Mouse (Mus musculus) hindbrain, embryonic 16.5 days (tissue): ENCODE results near the gene Plscr5. TPM values are rescaled to one million over a fixed set of nuclear protein-coding genes. Genes with fewer than 3 reads are reported as not detected.

ENCODE experiments used
- ATAC-seq: fragments of 200-750 bp; cut with Nextera tagmentation; 2 replicates; pipeline ENCODE4 v1.8.0; 2017; ENCODE audit warnings: moderate TSS enrichment, moderate library complexity
- H3K27ac ChIP-seq: fragments of 300-500 bp; sonication (generic); 2 replicates; pipeline ENCODE4 v1.5.1; 2014; ENCODE audit warnings: low read depth, mild to moderate bottlenecking, control low read depth, low read length, moderate library complexity
- H3K27me3 ChIP-seq: fragments of 300-500 bp; sonication (generic); replicated peaks from 2 replicates; pipeline ENCODE4 v1.6.1; 2014; ENCODE audit warnings: low read length; ENCODE audit not compliant: control insufficient read depth, insufficient read depth
- H3K36me3 ChIP-seq: fragments of 300-500 bp; sonication (generic); 2 replicates; pipeline ENCODE4 v1.6.1; 2014; ENCODE audit warnings: mild to moderate bottlenecking, low read length, moderate library complexity, mixed read lengths; ENCODE audit not compliant: control insufficient read depth, insufficient read depth
- H3K4me1 ChIP-seq: fragments of 300-500 bp; sonication (generic); 2 replicates; pipeline ENCODE4 v1.6.1; 2014; ENCODE audit warnings: low read depth, low read length; ENCODE audit not compliant: control insufficient read depth, insufficient read depth
- H3K4me2 ChIP-seq: fragments of 300-500 bp; sonication (generic); 2 replicates; pipeline ENCODE4 v1.6.1; 2014; ENCODE audit warnings: mild to moderate bottlenecking, low read length, control low read depth, moderate library complexity
- H3K4me3 ChIP-seq: fragments of 300-500 bp; sonication (generic); 2 replicates; pipeline ENCODE4 v1.5.1; 2014; ENCODE audit warnings: mild to moderate bottlenecking, low read length, control low read depth, moderate library complexity
- H3K9ac ChIP-seq: fragments of 300-500 bp; sonication (generic); 2 replicates; pipeline ENCODE4 v1.6.1; 2014; ENCODE audit warnings: low read depth, mild to moderate bottlenecking, control low read depth, low read length, moderate library complexity
- H3K9me3 ChIP-seq: fragments of 300-500 bp; sonication (generic); 2 replicates; pipeline ENCODE4 v1.6.1; 2014; ENCODE audit warnings: mild to moderate bottlenecking, low read length, moderate library complexity; ENCODE audit not compliant: control insufficient read depth
- WGBS: fragments of 180-500 bp; shearing (Covaris S2); extraction: QIAGEN DNeasy Blood & Tissue Kit; methylation state at CpG from one replicate; pipeline ENCODE4 v1.1.7; 2014; 5-methylcytosine and 5-hydroxymethylcytosine counted together
- polyA plus RNA-seq: library from polyadenylated mRNA; unstranded; fragments of >200 nt; fragmentation: Nextera tagmentation; extraction: Ambion mirVana; gene quantifications from 2 replicates; pipeline ENCODE4 v1.2.1, GENCODE M21; 2015

Gene Plscr5
- polyA plus RNA-seq, 1 experiment from 2014 or later: 0.55 TPM

DNA sequence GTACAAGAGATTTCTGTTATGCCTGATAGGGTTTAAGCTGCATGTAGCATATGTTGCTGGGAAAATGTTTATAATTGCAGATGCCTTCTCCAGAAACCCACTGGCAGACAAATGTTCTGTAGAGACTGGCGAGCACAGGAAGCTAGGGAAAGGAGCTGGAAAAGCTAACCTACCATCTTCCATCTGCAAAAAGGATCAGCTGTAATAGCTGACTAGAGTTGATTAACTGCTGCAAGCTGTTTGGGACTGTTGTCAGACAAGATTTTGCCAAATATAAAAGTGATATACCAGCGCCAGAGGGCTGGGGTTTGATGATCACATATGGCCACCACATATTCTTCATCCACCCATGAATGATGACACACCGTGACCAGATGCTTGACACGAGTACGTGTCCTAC is 6.8 kb downstream of the Plscr5 start:
- ATAC-seq: peak; percentile 64
- Histone ChIP-seq H3K4me1 (no peaks in the 10 kb centered on the region), H3K9me3 (no peaks in the 10 kb centered on the region), H3K36me3 (no peaks in the 10 kb centered on the region), H3K9ac (no peak overlapping the region), H3K27me3 (no peaks in the 10 kb centered on the region), H3K4me2 (no peak overlapping the region), H3K4me3 (no peak overlapping the region), H3K27ac (no peak overlapping the region)
- 67% methylated on average over 5 of the region's 5 CpGs for WGBS

DNA sequence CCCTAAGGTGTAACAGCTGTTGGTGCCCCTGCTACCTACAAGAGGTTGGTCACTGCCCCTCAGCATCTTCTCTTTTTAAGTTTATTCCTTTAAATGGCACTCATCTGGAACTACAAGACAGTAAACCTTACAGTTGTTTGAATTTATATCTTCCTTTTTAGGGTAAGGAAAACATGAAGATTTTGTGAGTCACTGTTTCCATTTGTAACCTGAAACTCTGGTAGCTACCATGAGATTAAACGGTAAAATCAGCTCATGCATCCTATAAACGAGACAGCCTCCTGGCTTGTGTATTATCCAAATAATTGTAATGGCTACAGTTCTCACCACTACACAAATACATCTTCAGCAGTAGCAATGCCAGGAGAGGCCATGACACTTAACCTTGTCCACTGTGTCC is 11.7 kb downstream of the Plscr5 start:
- no peak overlapping the region for H3K4me2 ChIP-seq
- no peaks in the 10 kb centered on the region for H3K36me3 ChIP-seq
- ATAC-seq: no peak
- no peak overlapping the region for H3K4me3 ChIP-seq
- no peaks in the 10 kb centered on the region for H3K27me3 ChIP-seq
- H3K9ac ChIP-seq: no peak overlapping the region
- H3K4me1 ChIP-seq: no peaks in the 10 kb centered on the region
- 82% methylated on average over 2 of the region's 2 CpGs for WGBS
- H3K9me3 ChIP-seq: no peaks in the 10 kb centered on the region
- no peak overlapping the region for H3K27ac ChIP-seq

DNA sequence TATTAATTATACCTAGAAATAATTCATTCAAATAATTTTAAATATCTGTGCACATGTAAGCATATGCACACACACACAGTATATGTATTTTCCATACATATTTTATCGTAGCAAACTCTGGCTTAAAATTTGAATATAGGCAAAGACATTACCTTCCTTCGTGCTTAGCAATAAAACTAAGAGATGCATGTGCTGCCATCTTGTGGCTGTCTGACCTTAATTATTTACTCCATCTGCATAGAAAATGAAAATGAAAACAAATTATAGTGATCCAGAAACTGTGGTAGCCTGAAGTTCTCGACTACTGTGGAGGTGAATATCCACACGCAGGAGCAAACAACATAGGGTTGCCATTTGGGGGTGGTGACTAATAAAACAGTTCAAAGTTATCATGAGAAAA is 14.6 kb downstream of the Plscr5 start:
- ATAC-seq: no peak
- Histone ChIP-seq H3K9ac (no peak overlapping the region), H3K27ac (no peak overlapping the region), H3K27me3 (no peaks in the 10 kb centered on the region), H3K36me3 (no peaks in the 10 kb centered on the region), H3K4me2 (no peak overlapping the region), H3K9me3 (no peaks in the 10 kb centered on the region), H3K4me1 (no peaks in the 10 kb centered on the region), H3K4me3 (no peak overlapping the region)
- WGBS: 40% methylated on average over 4 of the region's 4 CpGs

DNA sequence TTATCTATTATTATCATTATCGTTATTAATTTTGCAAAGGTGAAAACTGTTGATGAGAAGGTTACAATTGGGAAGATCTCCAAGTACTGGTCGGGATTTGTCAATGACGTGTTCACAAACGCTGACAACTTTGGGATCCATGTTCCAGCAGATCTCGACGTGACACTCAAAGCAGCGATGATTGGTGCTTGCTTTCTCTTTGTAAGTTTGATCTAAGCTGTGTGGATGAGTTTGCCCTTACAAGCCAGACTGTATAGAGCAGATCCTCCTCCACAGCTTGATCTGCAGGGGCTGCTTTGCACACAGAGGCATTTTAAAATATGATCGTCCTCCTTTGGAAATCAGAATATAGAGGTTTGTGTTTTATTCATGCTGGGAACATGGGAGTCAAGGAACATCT is 15.0 kb downstream of the Plscr5 start:
- Histone ChIP-seq H3K27me3 (no peaks in the 10 kb centered on the region), H3K27ac (no peak overlapping the region), H3K9ac (no peak overlapping the region), H3K36me3 (no peaks in the 10 kb centered on the region), H3K4me1 (no peaks in the 10 kb centered on the region), H3K9me3 (no peaks in the 10 kb centered on the region), H3K4me2 (no peak overlapping the region), H3K4me3 (no peak overlapping the region)
- WGBS: 79% methylated on average over 8 of the region's 8 CpGs
- ATAC-seq: no peak

DNA sequence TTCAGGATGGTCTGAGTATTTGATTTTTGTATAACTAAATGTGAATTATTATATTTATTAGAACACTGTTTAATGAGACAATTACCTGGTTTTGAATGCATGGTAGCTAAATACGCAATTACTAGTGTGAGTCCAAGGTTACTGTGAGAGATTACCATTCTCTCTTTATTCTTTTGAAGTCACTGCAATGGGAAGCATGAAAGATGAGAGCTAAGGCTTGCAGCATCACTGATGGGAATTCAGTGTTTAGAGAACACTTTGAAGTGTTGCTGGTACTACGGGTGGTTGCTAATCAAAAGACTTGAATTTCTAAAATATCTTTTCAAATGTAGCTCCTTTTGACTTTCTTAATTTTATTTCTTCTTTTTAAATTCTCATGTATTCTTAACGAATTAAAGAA is 17.1 kb downstream of the Plscr5 start:
- Histone ChIP-seq H3K9ac (no peak overlapping the region), H3K4me1 (no peaks in the 10 kb centered on the region), H3K27me3 (no peaks in the 10 kb centered on the region), H3K36me3 (no peaks in the 10 kb centered on the region), H3K27ac (no peak overlapping the region), H3K4me2 (no peak overlapping the region), H3K9me3 (no peaks in the 10 kb centered on the region), H3K4me3 (no peak overlapping the region)
- no peak for ATAC-seq
- WGBS: 77% methylated on average over 3 of the region's 3 CpGs

DNA sequence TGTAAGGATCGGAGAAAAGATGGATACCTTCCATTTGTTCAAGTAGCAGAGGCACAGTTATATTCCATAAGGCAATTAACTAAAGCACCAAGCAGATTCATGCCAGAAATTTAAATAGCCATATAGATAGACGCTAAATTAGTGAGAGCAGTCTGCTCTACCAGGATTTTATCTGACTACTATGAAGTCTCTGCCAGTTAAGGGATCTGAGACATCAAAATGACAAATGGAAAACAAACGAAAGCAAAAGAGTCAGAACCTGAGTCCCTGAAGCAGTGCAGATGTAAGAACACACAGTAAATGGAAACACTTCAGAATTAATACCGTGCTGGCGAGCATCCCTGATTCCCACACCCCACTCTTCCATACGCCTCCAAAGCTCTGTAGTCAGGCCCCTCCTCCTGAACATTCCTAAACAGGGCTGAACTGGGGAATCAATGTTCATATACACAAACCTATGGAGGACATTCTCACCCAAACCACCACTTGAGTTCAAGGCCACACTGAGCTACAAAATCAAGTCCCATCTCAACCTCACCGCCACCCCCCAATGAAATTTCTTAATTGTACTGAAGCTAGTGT is 17.7 kb downstream of the Plscr5 start:
- H3K4me2 ChIP-seq: no peak overlapping the region
- ATAC-seq: no peak
- no peaks in the 10 kb centered on the region for H3K4me1 ChIP-seq
- no peaks in the 10 kb centered on the region for H3K9me3 ChIP-seq
- no peak overlapping the region for H3K9ac ChIP-seq
- no peak overlapping the region for H3K27ac ChIP-seq
- WGBS: 80% methylated on average over 7 of the region's 7 CpGs
- H3K27me3 ChIP-seq: no peaks in the 10 kb centered on the region
- H3K36me3 ChIP-seq: no peaks in the 10 kb centered on the region
- H3K4me3 ChIP-seq: no peak overlapping the region

DNA sequence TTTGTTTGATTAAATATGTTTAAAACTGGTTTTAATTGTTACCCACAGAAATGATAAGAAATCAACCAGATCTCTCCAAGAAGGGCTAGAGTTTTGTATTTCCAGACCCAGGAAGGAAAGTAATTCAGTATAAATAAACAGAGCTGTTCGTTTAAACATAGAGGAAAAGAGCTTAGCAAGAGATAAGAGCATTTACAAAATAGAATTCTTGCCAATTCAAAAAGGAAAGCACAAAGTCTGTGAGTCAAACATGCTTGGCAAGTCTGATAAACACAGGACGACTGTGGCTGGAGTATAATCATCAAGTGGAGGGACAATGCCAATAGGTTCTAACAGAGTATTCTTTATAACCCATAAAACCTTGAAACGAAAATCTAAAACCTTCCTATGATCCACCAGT is 18.3 kb downstream of the Plscr5 start:
- Histone ChIP-seq H3K9ac (no peak overlapping the region), H3K36me3 (no peaks in the 10 kb centered on the region), H3K4me3 (no peak overlapping the region), H3K4me2 (no peak overlapping the region), H3K4me1 (no peaks in the 10 kb centered on the region), H3K27ac (no peak overlapping the region), H3K9me3 (no peaks in the 10 kb centered on the region), H3K27me3 (no peaks in the 10 kb centered on the region)
- WGBS: 74% methylated on average over 3 of the region's 3 CpGs
- ATAC-seq: no peak

DNA sequence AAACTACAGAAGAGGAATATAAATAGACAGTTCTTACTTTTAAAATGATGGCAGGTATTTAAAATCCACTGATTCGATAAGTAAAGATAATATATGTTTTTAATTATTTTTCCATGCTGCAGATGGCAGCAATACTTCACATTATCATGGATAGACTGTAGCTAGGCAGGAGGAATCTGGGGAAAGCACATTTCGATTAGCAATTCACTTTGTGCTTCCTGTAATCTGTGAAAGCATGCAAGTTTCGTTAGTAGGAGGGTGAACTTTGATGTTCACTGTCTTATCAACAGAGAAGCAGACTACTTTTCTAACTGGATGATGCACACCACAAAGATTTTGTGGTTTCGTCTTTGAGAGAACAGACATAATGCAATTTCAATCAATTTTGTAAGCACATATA is 24.7 kb downstream of the Plscr5 start:
- WGBS: 57% methylated on average over 4 of the region's 4 CpGs
- no peak; the same call in 1 of the 2 replicates for ATAC-seq
- Histone ChIP-seq H3K4me1 (no peaks in the 10 kb centered on the region), H3K27me3 (no peaks in the 10 kb centered on the region), H3K9me3 (no peaks in the 10 kb centered on the region), H3K27ac (no peak overlapping the region), H3K36me3 (no peaks in the 10 kb centered on the region), H3K4me2 (no peak overlapping the region), H3K9ac (no peak overlapping the region), H3K4me3 (no peak overlapping the region)

DNA sequence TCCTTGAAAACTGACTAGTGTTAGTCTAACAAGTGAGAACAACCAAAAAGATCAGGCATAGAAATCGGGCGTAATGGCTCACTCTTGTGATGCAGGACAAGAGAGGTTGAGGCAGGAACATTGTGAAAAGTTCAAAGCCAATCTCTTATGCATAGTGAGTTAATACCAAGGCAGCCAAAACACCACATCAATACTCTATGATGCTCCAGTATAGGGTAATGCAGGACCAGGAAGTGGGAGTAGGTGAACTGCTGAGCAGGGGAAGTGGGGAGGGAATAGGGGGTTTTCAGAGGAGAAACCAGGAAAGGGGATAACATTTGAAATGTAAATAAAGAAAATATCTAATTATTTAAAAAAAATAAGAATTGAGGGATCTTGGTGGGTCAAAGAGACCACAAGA is 25.2 kb downstream of the Plscr5 start:
- H3K4me3 ChIP-seq: no peak overlapping the region
- H3K4me1 ChIP-seq: no peaks in the 10 kb centered on the region
- H3K9ac ChIP-seq: no peak overlapping the region
- no peaks in the 10 kb centered on the region for H3K9me3 ChIP-seq
- H3K27me3 ChIP-seq: no peaks in the 10 kb centered on the region
- 89% methylated on average over 2 of the region's 2 CpGs for WGBS
- no peak overlapping the region for H3K4me2 ChIP-seq
- no peak overlapping the region for H3K27ac ChIP-seq
- no peak for ATAC-seq
- H3K36me3 ChIP-seq: no peaks in the 10 kb centered on the region

DNA sequence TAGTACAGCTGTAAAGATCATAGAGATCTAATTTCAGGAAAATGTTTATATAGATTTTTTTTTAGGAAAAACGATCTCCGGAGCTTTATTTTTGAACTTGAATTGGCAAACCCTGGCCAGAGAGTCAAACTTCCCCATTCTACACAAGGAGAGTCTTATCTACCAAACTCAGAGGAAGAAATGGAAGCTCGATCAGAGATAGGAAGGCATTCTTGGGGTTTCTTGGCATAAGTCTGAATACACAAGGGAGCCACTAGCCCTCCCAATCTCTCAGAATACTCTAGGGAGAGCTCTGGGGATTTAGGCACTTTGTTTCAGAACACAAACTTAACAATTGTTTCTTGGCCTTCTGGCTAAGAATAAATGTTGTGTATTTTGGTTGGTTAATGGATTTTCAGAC is 27.4 kb downstream of the Plscr5 start:
- no peaks in the 10 kb centered on the region for H3K27me3 ChIP-seq
- H3K9ac ChIP-seq: no peak overlapping the region
- H3K4me3 ChIP-seq: no peak overlapping the region
- no peaks in the 10 kb centered on the region for H3K9me3 ChIP-seq
- no peak overlapping the region for H3K4me2 ChIP-seq
- ATAC-seq: no peak
- H3K36me3 ChIP-seq: no peaks in the 10 kb centered on the region
- H3K27ac ChIP-seq: no peak overlapping the region
- H3K4me1 ChIP-seq: no peaks in the 10 kb centered on the region
- 81% methylated on average over 3 of the region's 3 CpGs for WGBS
